Mouse (Mus musculus): ENCODE results near the gene Ets2.

GRCm38 (mm10) chr16:95744771-95745170 lies 42.9 kb downstream of the Ets2 start:
- no peak for TF ChIP-seq GATA1 (IDR thresholded peaks at IDR 0.05; ENCODE audit: borderline replicate concordance, low read length)
- TF ChIP-seq FLI1 (IDR thresholded peaks at IDR 0.05; ENCODE audit: low read length) = no peak
